Mouse (Mus musculus): ENCODE data around the gene Ier2. TPM values are rescaled to one million over a fixed set of nuclear protein-coding genes. Genes with fewer than 3 reads are reported as not detected.
A peak's percentile ranks its signal among the peaks of the same experiment; 100 is the strongest.
"Not testable (repeated sequence)": the region's sequence is repeated elsewhere in the genome, so short reads cannot be mapped to it uniquely, and the experiment has no call there.

Gene Ier2
- total RNA-seq, 2 experiments from 2014 or later = 20.7 to 24.6 TPM

GRCm38 (mm10) chr8:84640617-84641294, 21.9 kb downstream of the Ier2 start:
- DNase-seq (ENCODE audit: low spot score in 2 of 2) = no peak

GRCm38 (mm10) chr8:84640010-84640588, 22.6 kb downstream of the Ier2 start:
- DNase-seq (ENCODE audit: low spot score in 2 of 2) = no peak

GRCm38 (mm10) chr8:84639162-84640009, 23.3 kb downstream of the Ier2 start:
- DNase-seq (ENCODE audit: low spot score in 2 of 2) = peak; percentile 97 to 99

GRCm38 (mm10) chr8:84638555-84639161, 24.0 kb downstream of the Ier2 start:
- DNase-seq (ENCODE audit: low spot score in 2 of 2) = peak in 1 of 2 experiments; percentile 47

GRCm38 (mm10) chr8:84637946-84638554, 24.6 kb downstream of the Ier2 start:
- no peak for DNase-seq (ENCODE audit: low spot score in 2 of 2)

GRCm38 (mm10) chr8:84636051-84636691, 26.5 kb downstream of the Ier2 start:
- DNase-seq (ENCODE audit: low spot score in 2 of 2) = no peak

GRCm38 (mm10) chr8:84635397-84636050, 27.1 kb downstream of the Ier2 start:
- no peak for DNase-seq (ENCODE audit: low spot score in 2 of 2)

GRCm38 (mm10) chr8:84634849-84635304, 27.8 kb downstream of the Ier2 start:
- DNase-seq (ENCODE audit: low spot score in 2 of 2) = peak in 1 of 2 experiments; percentile 51

GRCm38 (mm10) chr8:84633841-84634584, 28.6 kb downstream of the Ier2 start:
- DNase-seq (ENCODE audit: low spot score in 2 of 2) = no peak

- DNase-seq (ENCODE audit: low spot score in 2 of 2) = no peak
Measured at GRCm38 (mm10) chr8:84631813-84632212, 30.8 kb downstream of the Ier2 start.

GRCm38 (mm10) chr8:84630145-84630544, 32.5 kb downstream of the Ier2 start:
- DNase-seq (ENCODE audit: low spot score in 2 of 2) = no peak

- no peak for DNase-seq (ENCODE audit: low spot score in 2 of 2)
Measured at GRCm38 (mm10) chr8:84629586-84629985, 33.1 kb downstream of the Ier2 start.

GRCm38 (mm10) chr8:84623425-84623824, 39.2 kb downstream of the Ier2 start:
- DNase-seq (ENCODE audit: low spot score in 2 of 2) = not testable (repeated sequence)

- no peak for DNase-seq (ENCODE audit: low spot score in 2 of 2)
Measured at GRCm38 (mm10) chr8:84621102-84621625, 41.5 kb downstream of the Ier2 start.

- DNase-seq (ENCODE audit: low spot score in 2 of 2) = no peak
Measured at GRCm38 (mm10) chr8:84617005-84617404, 45.6 kb downstream of the Ier2 start.

- no peak for DNase-seq (ENCODE audit: low spot score in 2 of 2)
Measured at GRCm38 (mm10) chr8:84615666-84616485, 46.8 kb downstream of the Ier2 start.

- DNase-seq (ENCODE audit: low spot score in 2 of 2) = no peak
Measured at GRCm38 (mm10) chr8:84614512-84615223, 48.0 kb downstream of the Ier2 start.
